Mouse (Mus musculus): ENCODE results near the gene Zfp935. TPM values are rescaled to one million over a fixed set of nuclear protein-coding genes. Genes with fewer than 3 reads are reported as not detected.
"Not testable (repeated sequence)": the region's sequence is repeated elsewhere in the genome, so short reads cannot be mapped to it uniquely, and the experiment has no call there.

Gene Zfp935
- not detected for total RNA-seq (2021)
- long read RNA-seq, experiment 1: 0 reads
- long read RNA-seq, experiment 2: 0 reads

DNA sequence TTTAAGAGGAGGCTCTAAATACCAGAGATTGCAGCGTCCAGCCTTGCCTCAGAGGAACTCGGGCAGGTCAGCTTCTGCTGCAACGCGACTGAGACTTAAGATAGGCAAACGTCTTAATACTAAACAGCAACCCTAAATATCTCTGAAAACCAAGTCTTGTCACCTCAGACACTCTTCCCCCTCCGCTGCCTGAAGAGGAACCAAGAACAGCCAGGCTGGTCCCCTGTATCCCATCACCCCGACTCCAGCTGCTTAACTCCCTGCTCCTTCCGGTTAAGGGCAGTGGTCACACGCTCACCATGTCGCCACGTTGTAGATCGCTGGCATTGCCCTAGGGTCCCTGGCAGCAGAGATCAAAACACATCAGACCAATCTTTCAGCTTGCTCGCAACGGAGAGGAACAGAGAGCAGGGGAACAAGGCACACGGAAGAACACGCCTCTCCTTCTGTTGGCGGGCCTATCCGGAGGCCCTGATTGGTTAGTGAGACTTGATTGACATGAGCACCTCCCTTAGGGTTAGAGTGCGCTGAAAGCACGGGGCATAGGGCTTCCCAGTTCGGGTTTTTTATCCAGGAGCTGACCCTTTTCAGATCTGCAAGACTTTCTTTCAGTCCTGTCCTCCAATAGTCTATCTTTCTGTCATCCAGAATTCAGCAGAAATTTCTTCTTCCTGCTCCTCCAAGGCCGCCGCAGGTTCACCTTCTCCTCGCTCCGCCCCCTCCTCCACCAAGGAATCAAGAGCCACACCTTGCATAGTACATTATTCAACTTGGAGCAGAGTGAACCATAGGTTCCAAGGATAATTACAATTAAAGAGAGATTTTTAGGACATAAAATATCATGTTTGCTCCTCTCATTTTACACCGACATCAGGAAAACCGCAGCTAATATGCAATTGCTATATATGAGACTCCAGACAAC lies at the start of gene Zfp935:
Gene Zfp935 (minus strand): TSS at position 323 of the 922 bp plus-strand sequence.
- peak; percentile 52 to 61 for DNase-seq (ENCODE audit: low spot score in 2 of 2)

DNA sequence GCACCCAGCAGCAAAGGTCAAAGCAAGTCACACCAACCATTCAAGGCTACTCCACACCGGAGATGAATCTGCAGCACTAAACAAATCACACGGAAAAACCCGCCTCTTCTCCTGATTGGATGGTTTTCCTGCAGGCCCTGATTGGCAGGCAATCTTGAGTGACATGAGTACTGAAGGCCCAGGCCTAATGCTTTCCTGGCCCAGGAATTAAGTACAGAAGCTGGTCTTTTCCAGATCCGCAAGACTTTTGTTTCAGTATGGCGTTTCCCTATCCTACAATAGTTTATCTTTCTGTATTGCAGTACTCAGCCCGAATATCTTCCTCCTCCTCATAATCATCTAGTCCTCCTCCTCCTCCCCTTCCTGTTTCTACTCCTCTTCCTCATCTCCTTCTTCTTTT lies 12.8 kb upstream of the Zfp935 start, which contains the start of gene Zfp934:
Gene Zfp934 (minus strand): TSS at position 101 of the 400 bp plus-strand sequence.
- DNase-seq (ENCODE audit: low spot score in 2 of 2): not testable (repeated sequence)

DNA sequence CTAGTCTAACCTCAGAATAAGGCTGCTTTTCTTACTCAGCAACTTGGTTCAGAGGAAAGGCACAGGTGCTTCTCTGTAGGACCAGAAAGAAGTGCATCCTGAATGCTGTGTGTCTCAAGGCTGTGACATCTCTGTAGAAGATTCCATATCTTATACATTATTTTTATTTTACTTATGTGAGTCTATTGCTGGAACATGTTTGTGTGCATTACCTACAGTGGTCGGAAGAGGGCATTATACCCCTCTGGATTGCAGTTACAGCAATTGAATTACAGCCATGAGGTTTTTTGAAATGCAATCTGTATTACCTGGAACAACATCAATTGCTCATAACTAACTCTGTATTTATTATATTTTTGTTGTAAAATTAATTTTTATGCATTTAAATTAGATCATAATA lies 3.4 kb upstream of the Zfp935 start:
- DNase-seq (ENCODE audit: low spot score in 2 of 2): peak in 1 of 2 experiments; percentile 23

DNA sequence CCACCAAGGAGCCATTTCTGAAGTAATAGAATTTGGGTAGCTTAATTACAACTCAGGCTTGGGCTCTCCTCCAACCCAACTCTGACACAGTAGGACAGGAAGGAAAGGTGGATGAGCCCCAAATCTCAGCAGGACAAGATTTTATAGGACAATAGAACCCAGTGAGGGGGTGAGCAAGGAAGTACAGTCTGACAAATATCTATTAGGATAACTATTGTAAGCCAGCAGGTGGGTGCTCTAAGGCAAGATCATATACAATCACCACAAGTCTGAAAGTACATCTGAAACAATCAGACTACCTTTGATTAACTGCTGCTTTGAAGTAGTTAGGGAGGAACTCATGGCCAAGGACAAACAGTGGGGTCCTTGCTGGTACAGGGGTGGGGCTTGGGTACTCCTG lies 28.2 kb downstream of the Zfp935 start:
- DNase-seq (ENCODE audit: low spot score in 2 of 2): not testable (repeated sequence)

DNA sequence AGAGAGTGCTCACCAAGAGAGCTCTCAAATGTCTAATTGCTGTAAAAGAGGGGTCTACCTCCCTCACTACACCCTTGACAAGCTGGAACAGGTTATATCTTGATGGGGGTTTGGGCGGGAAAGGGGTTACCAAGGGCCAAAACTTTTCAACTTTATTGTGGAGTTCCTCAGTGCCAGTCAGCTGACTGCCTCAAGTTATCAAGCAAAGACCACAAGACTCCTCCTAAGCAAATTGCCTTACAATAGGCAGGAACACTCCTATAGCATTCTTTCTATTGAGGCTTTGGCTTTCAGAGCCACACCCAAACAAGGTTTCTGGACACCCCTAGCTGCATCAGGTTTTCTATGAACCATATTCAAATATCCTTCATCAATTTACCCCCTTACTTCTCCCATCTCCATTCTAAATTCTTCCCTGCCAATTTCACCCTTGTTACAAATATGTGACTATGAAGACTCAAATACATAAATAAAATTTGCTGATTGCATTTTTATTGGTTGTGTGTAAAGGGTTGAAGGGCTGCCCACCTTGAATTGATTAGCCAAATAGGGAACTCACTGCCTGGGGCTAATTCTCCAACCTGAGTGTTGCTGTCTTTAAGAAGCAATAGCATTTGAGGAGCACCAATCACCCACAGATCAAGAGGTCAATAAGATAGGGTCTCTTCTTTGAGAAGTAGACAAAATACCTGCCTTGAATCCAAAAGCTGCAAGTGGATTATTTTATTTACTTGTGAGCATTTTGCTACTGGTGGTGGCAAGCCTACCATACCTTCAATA lies 47.5 kb downstream of the Zfp935 start:
- not testable (repeated sequence) for DNase-seq (ENCODE audit: low spot score in 2 of 2)

DNA sequence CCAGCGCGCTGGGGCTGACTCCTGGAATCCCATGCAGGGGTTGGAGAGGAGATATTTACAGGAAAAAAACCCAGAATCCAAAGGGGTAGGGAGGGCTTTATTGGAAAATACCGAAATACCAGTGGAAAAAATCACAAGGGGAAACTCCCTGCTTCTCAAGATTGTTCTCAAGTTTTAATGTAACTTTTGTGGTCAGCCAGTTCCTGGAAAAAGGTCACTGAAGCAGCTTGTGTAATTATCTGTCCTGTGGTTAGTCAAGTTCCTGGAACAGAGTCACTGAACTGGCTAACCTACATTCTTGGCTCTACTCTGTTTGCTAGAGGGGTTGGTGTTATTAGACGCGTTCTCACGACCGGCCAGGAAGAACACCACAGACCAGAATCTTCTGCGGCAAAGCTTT lies 85.7 kb downstream of the Zfp935 start:
- not testable (repeated sequence) for DNase-seq (ENCODE audit: low spot score in 2 of 2)

DNA sequence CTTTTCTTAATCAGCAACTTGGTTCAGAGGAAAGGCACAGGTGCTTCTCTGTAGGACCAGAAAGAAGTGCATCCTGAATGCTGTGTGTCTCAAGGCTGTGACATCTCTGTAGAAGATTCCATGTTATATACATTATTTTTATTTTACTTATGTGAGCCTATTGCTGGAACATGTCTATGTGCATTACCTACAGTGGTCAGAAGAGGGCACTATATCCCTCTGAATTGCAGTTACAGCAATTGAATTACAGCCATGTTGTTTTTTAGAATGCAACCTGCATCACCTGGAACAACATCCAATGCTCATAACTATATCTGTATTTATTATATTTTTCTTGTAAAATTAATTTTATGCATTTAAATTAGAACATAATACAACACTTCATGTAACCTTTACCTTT lies 88.4 kb downstream of the Zfp935 start:
- DNase-seq (ENCODE audit: low spot score in 2 of 2): not testable (repeated sequence)

DNA sequence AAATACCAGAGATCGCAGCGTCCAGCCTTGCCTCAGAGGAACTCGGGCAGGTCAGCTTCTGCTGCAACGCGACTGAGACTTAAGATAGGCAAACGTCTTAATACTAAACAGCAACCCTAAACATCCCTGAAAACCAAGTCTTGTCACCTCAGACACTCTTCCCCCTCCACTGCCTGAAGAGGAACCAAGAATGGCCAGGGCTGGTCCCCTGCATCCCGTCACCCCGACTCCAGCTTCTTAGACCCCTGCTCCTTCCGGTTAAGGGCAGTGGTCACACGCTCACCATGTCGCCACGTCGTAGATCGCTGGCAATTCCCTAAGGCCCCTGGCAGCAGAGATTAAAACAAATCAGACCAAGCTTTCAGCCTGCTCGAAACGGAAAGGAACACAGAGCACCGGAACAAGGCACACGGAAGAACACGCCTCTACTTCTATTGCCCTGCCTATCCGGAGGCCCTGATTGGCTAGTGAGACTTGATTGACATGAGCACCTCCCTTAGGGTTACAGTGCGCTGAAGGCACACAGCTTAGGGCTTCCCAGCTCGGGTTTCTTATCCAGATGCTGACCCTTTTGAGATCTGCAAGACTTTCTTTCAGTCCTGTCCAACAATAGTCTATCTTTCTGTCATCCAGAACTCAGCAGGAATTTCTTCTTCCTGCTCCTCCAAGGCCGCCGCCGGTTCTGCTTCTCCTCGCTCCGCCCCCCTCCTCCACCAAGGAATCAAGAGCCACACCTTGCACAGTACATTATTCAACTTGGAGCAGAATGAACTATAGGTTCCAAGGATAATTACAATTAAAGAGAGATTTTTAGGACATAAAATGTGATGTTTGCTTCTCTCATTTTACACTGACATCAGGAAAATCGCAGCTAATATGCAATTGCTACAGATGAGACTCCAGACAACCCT lies 91.6 kb downstream of the Zfp935 start, which contains the start of gene Gm49359:
Gene Gm49359 (minus strand): TSS at position 409 of the 911 bp plus-strand sequence.
- DNase-seq (ENCODE audit: low spot score in 2 of 2): peak; percentile 70 to 72

Small RNAs within 50 kb of the gene (microRNA-seq; reads per million reads assigned to microRNA genes)
- 0.47 to 1.8 reads per million in 2 experiments for gene Gm22256 (ENCODE audit: borderline number of aligned reads in 2 of 2)

Other genes with a start within 250 kb of the Zfp935 start
- gene Gm3604, start 175.3 kb downstream of the Zfp935 start, total RNA-seq (2021): under 1 TPM; 0.30 to 0.38 TPM
- 1 to 10 TPM; 7.6 to 8.3 TPM for gene Gm49359, start 91.7 kb downstream of the Zfp935 start, total RNA-seq (2021)
- gene Zfp934, start 12.7 kb upstream of the Zfp935 start, total RNA-seq (2021): 1 to 10 TPM; 3.3 TPM
- gene 6720489N17Rik, start 65.7 kb upstream of the Zfp935 start, total RNA-seq (2021): 1 to 10 TPM in 1 of 2 experiments, under 1 TPM in 1; 0.93 to 1.2 TPM
- gene Platr25, start 202.2 kb upstream of the Zfp935 start, total RNA-seq (2021): 1 to 10 TPM; 2.7 to 3.4 TPM
- gene Gm5141, start 227.3 kb upstream of the Zfp935 start, total RNA-seq (2021): 1 to 10 TPM in 1 of 2 experiments, under 1 TPM in 1; 0.86 to 1.1 TPM